Mouse (Mus musculus): Measurements from ENCODE around the gene Aifm1.
"Not testable (repeated sequence)": the region's sequence is repeated elsewhere in the genome, so short reads cannot be mapped to it uniquely, and the experiment has no call there.

Aifm1 gene

GRCm38 (mm10) chrX:48460496-48460895 lies 52.9 kb downstream of the Aifm1 start:
- DNase-seq (ENCODE audit: low read depth, low spot score), result no peak

GRCm38 (mm10) chrX:48456956-48457355 lies 56.4 kb downstream of the Aifm1 start:
- no peak for DNase-seq (ENCODE audit: low read depth, low spot score)

- DNase-seq (ENCODE audit: low read depth, low spot score), result peak; percentile 54
Measured at GRCm38 (mm10) chrX:48455018-48455417, 58.3 kb downstream of the Aifm1 start.

- DNase-seq (ENCODE audit: low read depth, low spot score), result no peak
Measured at GRCm38 (mm10) chrX:48454495-48454878, 58.9 kb downstream of the Aifm1 start.

GRCm38 (mm10) chrX:48453736-48454494 lies 59.4 kb downstream of the Aifm1 start:
- peak; percentile 92 for DNase-seq (ENCODE audit: low read depth, low spot score)

- DNase-seq (ENCODE audit: low read depth, low spot score), result peak; percentile 38
Measured at GRCm38 (mm10) chrX:48452931-48453673, 60.3 kb downstream of the Aifm1 start.

GRCm38 (mm10) chrX:48452231-48452890 lies 61.0 kb downstream of the Aifm1 start:
- DNase-seq (ENCODE audit: low read depth, low spot score), result peak; percentile 41

GRCm38 (mm10) chrX:48449646-48450045 lies 63.7 kb downstream of the Aifm1 start:
- DNase-seq (ENCODE audit: low read depth, low spot score), result no peak

GRCm38 (mm10) chrX:48444677-48445076 lies 68.7 kb downstream of the Aifm1 start:
- no peak for DNase-seq (ENCODE audit: low read depth, low spot score)

GRCm38 (mm10) chrX:48441954-48442353 lies 71.4 kb downstream of the Aifm1 start:
- DNase-seq (ENCODE audit: low read depth, low spot score), result no peak

GRCm38 (mm10) chrX:48441548-48441947 lies 71.8 kb downstream of the Aifm1 start:
- no peak for DNase-seq (ENCODE audit: low read depth, low spot score)

GRCm38 (mm10) chrX:48439036-48439435 lies 74.3 kb downstream of the Aifm1 start:
- DNase-seq (ENCODE audit: low read depth, low spot score), result peak; percentile 62

- DNase-seq (ENCODE audit: low read depth, low spot score), result not testable (repeated sequence)
Measured at GRCm38 (mm10) chrX:48436082-48436481, 77.3 kb downstream of the Aifm1 start.

GRCm38 (mm10) chrX:48435477-48435900 lies 77.9 kb downstream of the Aifm1 start:
- no peak for DNase-seq (ENCODE audit: low read depth, low spot score)

- no peak for DNase-seq (ENCODE audit: low read depth, low spot score)
Measured at GRCm38 (mm10) chrX:48434251-48434650, 79.1 kb downstream of the Aifm1 start.

- DNase-seq (ENCODE audit: low read depth, low spot score), result peak; percentile 80
Measured at GRCm38 (mm10) chrX:48433527-48433899, 79.8 kb downstream of the Aifm1 start.

- peak; percentile 45 for DNase-seq (ENCODE audit: low read depth, low spot score)
Measured at GRCm38 (mm10) chrX:48432599-48433526, 80.5 kb downstream of the Aifm1 start.

- DNase-seq (ENCODE audit: low read depth, low spot score), result peak; percentile 71
Measured at GRCm38 (mm10) chrX:48429538-48429937, 83.8 kb downstream of the Aifm1 start.

GRCm38 (mm10) chrX:48429100-48429499 lies 84.3 kb downstream of the Aifm1 start:
- DNase-seq (ENCODE audit: low read depth, low spot score), result peak; percentile 17

GRCm38 (mm10) chrX:48428642-48429041 lies 84.7 kb downstream of the Aifm1 start:
- DNase-seq (ENCODE audit: low read depth, low spot score), result peak; percentile 12

GRCm38 (mm10) chrX:48428241-48428640 lies 85.1 kb downstream of the Aifm1 start:
- DNase-seq (ENCODE audit: low read depth, low spot score), result no peak
